Comparison of ENCODE assay signal across 22 mouse cellular contexts in genomic region chr5:75962558-75962957, GRCm38 (mm10). TPM values are rescaled to one million over a fixed set of nuclear protein-coding genes. Genes with fewer than 3 reads are reported as not detected.
A peak's percentile ranks its signal among the peaks of the same experiment; 100 is the strongest.
DNase-seq lines count a peak whose midpoint lies in the region; ATAC-seq and TF ChIP-seq lines count a peak whose summit lies in the region.
"Had no signal": no experiment of that assay in that cellular context is flagged by ENCODE, and none has a peak within 500 bp of the region (broad histone marks: within the 10 kb centered on the region; RNA-seq: fewer than 3 reads in every experiment).

No protein-coding gene starts in this region.

- WGBS in heart, embryonic 11.5 days (ENCODE audit: insufficient replicate concordance): 71% methylated on average over 12 of the region's 12 CpGs
- WGBS in midbrain, embryonic 11.5 days: 94% methylated on average over 12 of the region's 12 CpGs
- WGBS in midbrain, postnatal 0 days: 88% methylated on average over 12 of the region's 12 CpGs
- 28% methylated on average over 12 of the region's 12 CpGs for WGBS in liver, embryonic 13.5 days (ENCODE audit: insufficient replicate concordance)

- intact Hi-C loops in heart, postnatal 25 days (cut with DNase I): no loop called here
- intact Hi-C loops in left cerebral cortex, postnatal 10 days (cut with DNase I): no loop called here

- H3K27ac ChIP-seq in heart, embryonic 11.5 days (ENCODE audit: low read depth, low read length): no peak overlapping the region
- H3K27ac ChIP-seq in midbrain, embryonic 11.5 days (ENCODE audit: low read depth, low read length): no peak overlapping the region
- H3K27ac ChIP-seq in midbrain, postnatal 0 days (ENCODE audit: low read depth, low read length): no peak overlapping the region
- peak overlapping the region; percentile 67 for H3K27ac ChIP-seq in liver, embryonic 13.5 days
- H3K27ac ChIP-seq: embryonic facial prominence, embryonic 15.5 days; forebrain, embryonic 12.5 days; hindbrain, embryonic 14.5 days; intestine, embryonic 15.5 days; kidney, postnatal 0 days; layer of hippocampus, adult 2 months; limb, embryonic 10.5 days; macrophage; midbrain, embryonic 15.5 days; stomach, embryonic 15.5 days had no signal

- ATAC-seq in heart, embryonic 11.5 days (replicated peaks; ENCODE audit: insufficient number of reproducible peaks, low FRiP score, low TSS enrichment): no peak
- ATAC-seq in midbrain, embryonic 11.5 days (ENCODE audit: low FRiP score): no peak
- ATAC-seq in midbrain, postnatal 0 days (ENCODE audit: low FRiP score): no peak
- peak; percentile 47 for ATAC-seq in liver, embryonic 13.5 days (ENCODE audit: low read depth)
- ATAC-seq: intestine, embryonic 15.5 days; midbrain, embryonic 15.5 days had no signal

- H3K36me3 ChIP-seq in heart, embryonic 11.5 days (ENCODE audit: control insufficient read depth, insufficient read depth, low read length): no peaks in the 10 kb centered on the region
- no peaks in the 10 kb centered on the region for H3K36me3 ChIP-seq in midbrain, embryonic 11.5 days (ENCODE audit: control insufficient read depth, insufficient read depth, low read length)
- no peaks in the 10 kb centered on the region for H3K36me3 ChIP-seq in midbrain, postnatal 0 days (ENCODE audit: insufficient read depth, low read length)
- H3K36me3 ChIP-seq in liver, embryonic 13.5 days: no peaks in the 10 kb centered on the region
- H3K36me3 ChIP-seq: embryonic facial prominence, embryonic 15.5 days; forebrain, embryonic 12.5 days; intestine, embryonic 15.5 days; limb, embryonic 10.5 days; midbrain, embryonic 15.5 days; stomach, embryonic 15.5 days had no signal

- peak overlapping the region; percentile 48 for H3K4me2 ChIP-seq in heart, embryonic 11.5 days
- H3K4me2 ChIP-seq in midbrain, embryonic 11.5 days: no peak overlapping the region
- H3K4me2 ChIP-seq in midbrain, postnatal 0 days (ENCODE audit: low read depth, low read length, poor library complexity, severe bottlenecking): no peak overlapping the region
- H3K4me2 ChIP-seq in liver, embryonic 13.5 days: peak overlapping the region; percentile 55
- H3K4me2 ChIP-seq: embryonic facial prominence, embryonic 15.5 days; forebrain, embryonic 12.5 days; hindbrain, embryonic 14.5 days; intestine, embryonic 15.5 days; lung, embryonic 14.5 days; midbrain, embryonic 15.5 days; stomach, embryonic 15.5 days had no signal

- no peaks in the 10 kb centered on the region for H3K27me3 ChIP-seq in heart, embryonic 11.5 days (ENCODE audit: control insufficient read depth, insufficient read depth, low read length)
- no peaks in the 10 kb centered on the region for H3K27me3 ChIP-seq in midbrain, embryonic 11.5 days (ENCODE audit: control insufficient read depth, insufficient read depth, low read length)
- no peaks in the 10 kb centered on the region for H3K27me3 ChIP-seq in midbrain, postnatal 0 days (ENCODE audit: insufficient read depth, low read length)
- H3K27me3 ChIP-seq in liver, embryonic 13.5 days: peaks cover 10% of the 10 kb centered on the region
- H3K27me3 ChIP-seq: embryonic facial prominence, embryonic 15.5 days; forebrain, embryonic 12.5 days; intestine, embryonic 15.5 days; midbrain, embryonic 15.5 days; stomach, embryonic 15.5 days had no signal

- no peak for DNase-seq in heart, postnatal 25 days (ENCODE audit: low spot score)
- DNase-seq in midbrain, embryonic 11.5 days (ENCODE audit: low spot score, missing footprints): peak; percentile 35
- no peak for DNase-seq in midbrain, postnatal 0 days (ENCODE audit: low spot score)
- no peak for DNase-seq in liver, embryonic 13.5 days
- no peak for DNase-seq in left cerebral cortex, postnatal 10 days (ENCODE audit: extremely low spot score in 1 of 2, low spot score in 2 of 2)
- DNase-seq in frontal cortex, postnatal 25 days (ENCODE audit: low spot score in 2 of 2): no peak
- DNase-seq: adrenal gland, postnatal 36 days; cerebellum, adult 9-11 months; lung, embryonic 14.5 days; right cerebral cortex, postnatal 14 days; thymus, adult 2 months had no signal

- H3K9ac ChIP-seq in heart, embryonic 11.5 days (ENCODE audit: low read depth, low read length): no peak overlapping the region
- H3K9ac ChIP-seq in midbrain, embryonic 11.5 days (ENCODE audit: low read length): no peak overlapping the region
- H3K9ac ChIP-seq in midbrain, postnatal 0 days (replicated peaks; ENCODE audit: low read length, poor library complexity, severe bottlenecking): no peak overlapping the region
- H3K9ac ChIP-seq in liver, embryonic 13.5 days: peak overlapping the region; percentile 31
- H3K9ac ChIP-seq: embryonic facial prominence, embryonic 15.5 days; forebrain, embryonic 12.5 days; hindbrain, embryonic 14.5 days; intestine, embryonic 15.5 days; lung, embryonic 14.5 days; midbrain, embryonic 15.5 days; stomach, embryonic 15.5 days had no signal

- peaks cover 19% of the 10 kb centered on the region for H3K4me1 ChIP-seq in heart, embryonic 11.5 days (ENCODE audit: control insufficient read depth, insufficient read depth, low read length)
- no peaks in the 10 kb centered on the region for H3K4me1 ChIP-seq in midbrain, embryonic 11.5 days (ENCODE audit: control insufficient read depth, insufficient read depth, low read length)
- H3K4me1 ChIP-seq in midbrain, postnatal 0 days (ENCODE audit: insufficient read depth, low read length): no peaks in the 10 kb centered on the region
- peaks cover 41% of the 10 kb centered on the region for H3K4me1 ChIP-seq in liver, embryonic 13.5 days (replicated peaks)
- H3K4me1 ChIP-seq: embryonic facial prominence, embryonic 15.5 days; forebrain, embryonic 12.5 days; intestine, embryonic 15.5 days; limb, embryonic 10.5 days; midbrain, embryonic 15.5 days; stomach, embryonic 15.5 days had no signal

- TF ChIP-seq CTCF in midbrain, postnatal 0 days (IDR thresholded peaks at IDR 0.05): no peak

- H3K9me3 ChIP-seq in heart, embryonic 11.5 days (replicated peaks; ENCODE audit: control insufficient read depth, low read length): no peaks in the 10 kb centered on the region
- H3K9me3 ChIP-seq in midbrain, embryonic 11.5 days (ENCODE audit: control insufficient read depth, low read length): no peaks in the 10 kb centered on the region
- no peaks in the 10 kb centered on the region for H3K9me3 ChIP-seq in midbrain, postnatal 0 days (ENCODE audit: low read length)
- no peaks in the 10 kb centered on the region for H3K9me3 ChIP-seq in liver, embryonic 13.5 days (replicated peaks)
- H3K9me3 ChIP-seq: embryonic facial prominence, embryonic 15.5 days; forebrain, embryonic 12.5 days; intestine, embryonic 15.5 days; limb, embryonic 10.5 days; midbrain, embryonic 15.5 days; stomach, embryonic 15.5 days had no signal

- H3K4me3 ChIP-seq in heart, embryonic 11.5 days (ENCODE audit: low read depth, low read length): no peak overlapping the region
- H3K4me3 ChIP-seq in midbrain, embryonic 11.5 days (ENCODE audit: low read depth, low read length): no peak overlapping the region
- no peak overlapping the region for H3K4me3 ChIP-seq in midbrain, postnatal 0 days (ENCODE audit: low read depth, low read length)
- peak overlapping the region; percentile 34 for H3K4me3 ChIP-seq in liver, embryonic 13.5 days (replicated peaks)
- H3K4me3 ChIP-seq: embryonic facial prominence, embryonic 15.5 days; forebrain, embryonic 12.5 days; intestine, embryonic 15.5 days; layer of hippocampus, adult 2 months; limb, embryonic 10.5 days; midbrain, embryonic 15.5 days; stomach, embryonic 15.5 days had no signal

RNA-seq across cellular contexts. Expression of gene Kdr, which starts 15.7 kb away (rescaled TPM):
- polyA plus RNA-seq in heart, embryonic 11.5 days (2014; fragmentation: Nextera tagmentation; extraction: Ambion mirVana): 31.6 and 46.9 TPM in 2 replicates
- 10 to 100 TPM; 88.8 to 99.1 TPM for total RNA-seq in heart, postnatal 25 days (2021)
- 24.5 and 28.1 TPM in 2 replicates for polyA plus RNA-seq in midbrain, embryonic 11.5 days (2014; fragmentation: Nextera tagmentation; extraction: Ambion mirVana)
- total RNA-seq in midbrain, postnatal 0 days (2014; rRNA removed): 19.1 and 24.7 TPM in 2 replicates
- 11.6 and 12.5 TPM in 2 replicates for polyA plus RNA-seq in midbrain, postnatal 0 days (2015; fragmentation: Nextera tagmentation; extraction: Ambion mirVana)
- 7.7 and 10.0 TPM in 2 replicates for polyA plus RNA-seq in liver, embryonic 13.5 days (2015; fragmentation: Nextera tagmentation; extraction: Ambion mirVana)
- total RNA-seq in left cerebral cortex, postnatal 10 days (2021): 10 to 100 TPM; 22.5 to 26.4 TPM

Comparison
In these comparisons a context has a peak if more than half of its experiments do, and no peak if none do; other contexts are left out.
1. H3K4me2 ChIP-seq: peak in heart, embryonic 11.5 days (single experiment) and liver, embryonic 13.5 days (single experiment); none in midbrain, embryonic 11.5 days (single experiment) and midbrain, postnatal 0 days (single experiment).